Mouse (Mus musculus) cerebellum, postnatal 4 days (tissue): ENCODE measurements around the gene Trim9.

Experiments
- DNase-seq, 2 experiments: peaks; one replicate each; pipeline ENCODE4 v3.0.0; 2022; ENCODE audit warnings: low spot score in 2 of 2, mixed read lengths in 1 of 2

Gene Trim9

GRCm38 (mm10) chr12:70347202-70347841 lies at the start of gene Trim9:
Trim9 (minus strand) TSS chr12:70347614.
- peak; percentile 96 to 97 for DNase-seq

GRCm38 (mm10) chr12:70395061-70395460 lies 47.6 kb upstream of the Trim9 start:
- DNase-seq, result no peak

- no peak for DNase-seq
Observed at GRCm38 (mm10) chr12:70391236-70391635, 43.8 kb upstream of the Trim9 start.

- DNase-seq, result no peak
Observed at GRCm38 (mm10) chr12:70374976-70375375, 27.6 kb upstream of the Trim9 start.

GRCm38 (mm10) chr12:70372874-70373273 lies 25.5 kb upstream of the Trim9 start:
- no peak for DNase-seq

GRCm38 (mm10) chr12:70369348-70369747 lies 21.9 kb upstream of the Trim9 start:
- no peak for DNase-seq

GRCm38 (mm10) chr12:70368820-70369219 lies 21.4 kb upstream of the Trim9 start:
- no peak for DNase-seq

- DNase-seq, result peak; percentile 56 to 68
Observed at GRCm38 (mm10) chr12:70367326-70368248, 20.2 kb upstream of the Trim9 start.

GRCm38 (mm10) chr12:70363016-70363415 lies 15.6 kb upstream of the Trim9 start:
- DNase-seq, result no peak

- DNase-seq, result no peak
Observed at GRCm38 (mm10) chr12:70360276-70360675, 12.9 kb upstream of the Trim9 start.

GRCm38 (mm10) chr12:70359443-70359842 lies 12.0 kb upstream of the Trim9 start:
- DNase-seq, result no peak

- DNase-seq, result no peak
Observed at GRCm38 (mm10) chr12:70354926-70355325, 7.5 kb upstream of the Trim9 start.

- no peak for DNase-seq
Observed at GRCm38 (mm10) chr12:70350490-70350889, 3.1 kb upstream of the Trim9 start.

GRCm38 (mm10) chr12:70349788-70350187 lies 2.4 kb upstream of the Trim9 start:
- no peak for DNase-seq

GRCm38 (mm10) chr12:70348026-70348425 lies 612 bp upstream of the Trim9 start:
- no peak for DNase-seq

- peak; percentile 60 to 66 for DNase-seq
Observed at GRCm38 (mm10) chr12:70346139-70347026, 1.0 kb downstream of the Trim9 start.

GRCm38 (mm10) chr12:70345531-70346138 lies 1.8 kb downstream of the Trim9 start:
- DNase-seq, result peak; percentile 41 to 59

GRCm38 (mm10) chr12:70335176-70335575 lies 12.2 kb downstream of the Trim9 start:
- DNase-seq, result peak in 1 of 2 experiments; percentile 11

GRCm38 (mm10) chr12:70333253-70333805 lies 14.1 kb downstream of the Trim9 start:
- DNase-seq, result no peak

GRCm38 (mm10) chr12:70329059-70329458 lies 18.4 kb downstream of the Trim9 start:
- no peak for DNase-seq

- no peak for DNase-seq
Observed at GRCm38 (mm10) chr12:70326956-70327355, 20.5 kb downstream of the Trim9 start.
